Mouse (Mus musculus): Measurements from ENCODE around the gene Fgfr2.

Fgfr2 gene

GRCm38 (mm10) chr7:130278000-130278737 lies 2845.0 kb downstream of the Fgfr2 start:
- no peak for DNase-seq (ENCODE audit: extremely low spot score, low read depth, low spot score)

GRCm38 (mm10) chr7:130273265-130273664 lies 2849.9 kb downstream of the Fgfr2 start:
- no peak for DNase-seq (ENCODE audit: extremely low spot score, low read depth, low spot score)

DNA sequence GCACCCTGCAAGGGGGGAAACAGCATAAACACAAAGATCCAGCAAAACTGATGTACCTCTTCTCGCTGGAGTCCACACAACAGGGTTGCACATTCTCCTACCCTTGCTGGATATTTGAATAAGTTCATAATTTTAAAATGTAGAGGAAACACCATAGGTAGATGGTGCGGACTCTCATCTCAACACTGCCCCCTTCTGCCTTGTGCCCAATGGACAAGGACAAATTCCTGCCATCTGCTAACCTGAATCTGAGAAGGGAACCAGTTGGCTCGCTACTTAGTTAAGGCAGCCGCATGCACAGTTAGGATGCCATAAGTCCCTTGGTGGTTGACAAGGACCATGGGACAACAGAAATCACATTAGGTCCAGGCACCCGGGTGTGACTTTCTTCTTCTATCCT lies 2852.3 kb downstream of the Fgfr2 start:
- no peak for DNase-seq (ENCODE audit: extremely low spot score, low read depth, low spot score)

- no peak for DNase-seq (ENCODE audit: extremely low spot score, low read depth, low spot score)
Observed at GRCm38 (mm10) chr7:130269124-130269867, 2853.9 kb downstream of the Fgfr2 start.

GRCm38 (mm10) chr7:130267099-130267498 lies 2856.1 kb downstream of the Fgfr2 start:
- no peak for DNase-seq (ENCODE audit: extremely low spot score, low read depth, low spot score)

- no peak for DNase-seq (ENCODE audit: extremely low spot score, low read depth, low spot score)
Observed at GRCm38 (mm10) chr7:130266166-130266490, 2857.0 kb downstream of the Fgfr2 start.

GRCm38 (mm10) chr7:130265319-130266165 lies 2857.6 kb downstream of the Fgfr2 start:
- DNase-seq (ENCODE audit: extremely low spot score, low read depth, low spot score): no peak

- DNase-seq (ENCODE audit: extremely low spot score, low read depth, low spot score): no peak
Observed at GRCm38 (mm10) chr7:130264616-130265318, 2858.4 kb downstream of the Fgfr2 start.

- DNase-seq (ENCODE audit: extremely low spot score, low read depth, low spot score): no peak
Observed at GRCm38 (mm10) chr7:130263799-130264351, 2859.3 kb downstream of the Fgfr2 start.

DNA sequence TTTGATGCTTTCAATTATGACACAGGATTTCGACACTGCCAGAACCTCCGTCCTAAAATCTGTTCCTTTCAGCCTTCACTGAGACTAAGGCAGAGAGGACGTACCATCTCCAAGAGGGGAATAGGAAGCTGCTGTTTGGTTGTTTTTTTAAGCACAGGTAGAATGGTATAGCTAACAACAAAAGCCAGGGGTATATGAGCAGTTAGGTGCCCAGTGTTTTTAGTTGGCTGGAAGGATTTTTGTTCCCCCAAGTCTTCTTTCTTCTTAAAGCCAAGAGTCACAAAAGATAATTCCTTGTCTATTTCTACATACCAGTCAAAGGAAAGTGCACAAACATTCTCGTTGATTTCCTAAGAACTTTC lies 2859.9 kb downstream of the Fgfr2 start:
- DNase-seq (ENCODE audit: extremely low spot score, low read depth, low spot score): no peak

GRCm38 (mm10) chr7:130262528-130263232 lies 2860.5 kb downstream of the Fgfr2 start:
- no peak for DNase-seq (ENCODE audit: extremely low spot score, low read depth, low spot score)

- no peak for DNase-seq (ENCODE audit: extremely low spot score, low read depth, low spot score)
Observed at GRCm38 (mm10) chr7:130261684-130262527, 2861.2 kb downstream of the Fgfr2 start.

DNA sequence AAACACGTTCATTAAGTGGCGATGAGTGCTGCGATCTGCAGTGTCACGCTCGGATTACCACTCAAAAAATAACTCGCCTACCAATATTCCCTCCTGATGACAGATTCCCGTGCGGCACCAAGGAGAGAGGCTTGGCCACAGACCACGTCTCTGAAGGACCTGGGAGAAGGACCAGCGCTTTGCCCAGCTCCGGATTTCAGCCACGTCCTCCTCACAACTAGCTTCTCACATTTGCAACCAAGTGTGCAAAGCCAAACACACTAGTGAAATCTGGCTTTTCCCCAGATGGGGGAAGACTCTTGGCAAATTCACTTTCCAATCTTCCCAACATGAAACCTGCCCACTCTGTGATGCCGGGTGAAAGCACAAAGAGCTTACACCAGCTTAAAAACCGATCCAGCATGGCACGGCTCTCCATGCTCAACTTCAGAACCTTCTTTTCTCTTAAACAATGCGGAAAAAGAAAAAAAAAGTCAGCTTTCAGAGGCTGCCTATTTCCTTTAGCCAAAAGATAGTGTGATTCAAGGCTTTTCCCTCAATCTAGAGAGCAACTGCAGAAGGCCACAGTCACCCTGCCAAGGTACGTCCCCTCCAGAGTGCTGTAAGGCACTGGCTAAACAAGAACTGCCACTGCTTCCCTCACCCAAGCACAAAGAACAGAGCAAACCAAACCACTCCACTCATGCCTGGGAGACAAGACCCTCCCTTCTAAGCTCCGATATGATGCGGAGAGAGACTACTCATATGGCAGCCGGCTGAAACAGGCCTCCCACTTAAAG lies 2862.1 kb downstream of the Fgfr2 start:
- DNase-seq (ENCODE audit: extremely low spot score, low read depth, low spot score): no peak

- DNase-seq (ENCODE audit: extremely low spot score, low read depth, low spot score): no peak
Observed at GRCm38 (mm10) chr7:130260060-130260459, 2863.1 kb downstream of the Fgfr2 start.

GRCm38 (mm10) chr7:130258704-130259295 lies 2864.3 kb downstream of the Fgfr2 start:
- DNase-seq (ENCODE audit: extremely low spot score, low read depth, low spot score): no peak

DNA sequence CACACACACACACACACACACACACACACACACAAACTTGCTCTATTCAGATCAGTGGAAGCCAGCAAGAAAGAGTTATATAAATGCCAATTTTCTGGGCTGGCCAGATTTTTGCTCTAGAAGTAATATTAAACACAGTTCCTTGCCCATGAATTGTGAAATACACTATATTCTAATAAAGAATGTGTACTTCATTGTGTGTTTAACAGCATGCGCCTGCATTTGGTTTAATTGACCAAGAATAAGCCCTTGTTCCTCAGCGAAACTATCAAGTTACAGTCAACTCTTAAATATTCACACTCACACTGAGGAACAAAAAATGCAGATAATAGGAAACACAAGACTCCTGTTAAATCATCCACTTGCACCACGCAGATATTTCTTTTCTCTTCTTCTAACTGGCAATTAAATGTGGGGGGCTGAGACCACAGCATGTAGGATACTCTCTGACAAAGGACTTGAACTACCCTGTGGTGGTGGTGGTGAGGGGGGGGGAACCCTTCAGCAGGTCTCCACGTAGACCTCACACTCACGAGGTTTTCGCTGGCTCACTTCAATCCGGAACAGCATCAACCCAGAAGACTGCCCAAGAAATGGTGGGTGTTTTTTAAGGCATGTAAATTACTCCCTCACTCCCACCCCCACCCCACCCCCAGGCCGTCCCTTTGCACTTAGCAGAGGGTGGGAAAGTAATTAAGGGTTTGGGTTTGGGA lies 2865.0 kb downstream of the Fgfr2 start:
- no peak for DNase-seq (ENCODE audit: extremely low spot score, low read depth, low spot score)

DNA sequence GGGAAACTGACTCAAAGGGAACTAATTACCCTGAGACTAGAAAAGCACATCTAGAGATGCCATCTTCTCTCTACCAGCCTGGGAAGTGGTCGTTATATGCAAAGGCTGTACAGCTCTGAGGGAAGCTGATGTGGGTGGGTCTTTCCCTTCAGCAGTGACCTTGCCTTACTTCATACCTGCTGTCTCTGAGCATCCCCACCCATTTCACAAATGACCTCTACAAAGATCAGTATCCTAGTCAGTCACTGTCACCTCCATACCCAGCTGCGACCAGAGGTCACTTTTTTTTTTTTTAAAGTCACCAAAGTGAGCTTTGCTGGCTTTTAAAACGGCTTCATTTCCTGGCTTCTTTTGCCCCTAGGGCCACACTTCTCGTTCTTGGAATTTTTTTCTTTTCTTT lies 2869.9 kb downstream of the Fgfr2 start:
- no peak for DNase-seq (ENCODE audit: extremely low spot score, low read depth, low spot score)
